Mouse (Mus musculus) stomach, embryonic 16.5 days (tissue): ENCODE results near the gene Tmem100. TPM values are rescaled to one million over a fixed set of nuclear protein-coding genes. Genes with fewer than 3 reads are reported as not detected.

Experiments used
- ATAC-seq: fragments of 200-750 bp; cut with Nextera tagmentation; 2 replicates; pipeline ENCODE4 v1.8.0; 2017; ENCODE audit warnings: moderate number of reproducible peaks, moderate TSS enrichment; ENCODE audit not compliant: insufficient read depth, low FRiP score
- H3K27ac ChIP-seq: fragments of 300-500 bp; sonication (generic); 2 replicates; pipeline ENCODE4 v1.5.1; 2014; ENCODE audit warnings: low read length
- H3K27me3 ChIP-seq: fragments of 300-500 bp; sonication (generic); 2 replicates; pipeline ENCODE4 v1.6.1; 2014; ENCODE audit warnings: low read length, control low read depth, mixed read lengths; ENCODE audit not compliant: control insufficient read depth, insufficient read depth
- H3K36me3 ChIP-seq: fragments of 300-500 bp; sonication (generic); 2 replicates; pipeline ENCODE4 v1.6.1; 2014; ENCODE audit warnings: low read length; ENCODE audit not compliant: control insufficient read depth, insufficient read depth
- H3K4me1 ChIP-seq: fragments of 300-500 bp; sonication (generic); 2 replicates; pipeline ENCODE4 v1.6.1; 2014; ENCODE audit warnings: low read length, control low read depth, mixed read lengths; ENCODE audit not compliant: control insufficient read depth, insufficient read depth
- H3K4me2 ChIP-seq: fragments of 300-500 bp; sonication (generic); 2 replicates; pipeline ENCODE4 v1.6.1; 2014; ENCODE audit warnings: low read depth, low read length, mixed read lengths
- H3K4me3 ChIP-seq: fragments of 300-500 bp; sonication (generic); replicated peaks from 2 replicates; pipeline ENCODE4 v1.5.1; 2014; ENCODE audit warnings: mild to moderate bottlenecking, low read length
- H3K9ac ChIP-seq: fragments of 300-500 bp; sonication (generic); 2 replicates; pipeline ENCODE4 v1.6.1; 2014; ENCODE audit warnings: low read length
- H3K9me3 ChIP-seq: fragments of 300-500 bp; sonication (generic); replicated peaks from 2 replicates; pipeline ENCODE4 v1.6.1; 2016; ENCODE audit warnings: low read length, control low read depth; ENCODE audit not compliant: control insufficient read depth
- WGBS: fragments of 180-500 bp; shearing (Covaris S2); extraction: QIAGEN DNeasy Blood & Tissue Kit; methylation state at CpG from one replicate; pipeline ENCODE4 v1.1.7; 2014; 5-methylcytosine and 5-hydroxymethylcytosine counted together
- polyA plus RNA-seq: library from polyadenylated mRNA; unstranded; fragments of >200 nt; fragmentation: Nextera tagmentation; extraction: Ambion mirVana; gene quantifications from 2 replicates; pipeline ENCODE4 v1.2.1, GENCODE M21; 2015

Tmem100 gene
- 32.0 and 34.1 TPM in 2 replicates for polyA plus RNA-seq

DNA sequence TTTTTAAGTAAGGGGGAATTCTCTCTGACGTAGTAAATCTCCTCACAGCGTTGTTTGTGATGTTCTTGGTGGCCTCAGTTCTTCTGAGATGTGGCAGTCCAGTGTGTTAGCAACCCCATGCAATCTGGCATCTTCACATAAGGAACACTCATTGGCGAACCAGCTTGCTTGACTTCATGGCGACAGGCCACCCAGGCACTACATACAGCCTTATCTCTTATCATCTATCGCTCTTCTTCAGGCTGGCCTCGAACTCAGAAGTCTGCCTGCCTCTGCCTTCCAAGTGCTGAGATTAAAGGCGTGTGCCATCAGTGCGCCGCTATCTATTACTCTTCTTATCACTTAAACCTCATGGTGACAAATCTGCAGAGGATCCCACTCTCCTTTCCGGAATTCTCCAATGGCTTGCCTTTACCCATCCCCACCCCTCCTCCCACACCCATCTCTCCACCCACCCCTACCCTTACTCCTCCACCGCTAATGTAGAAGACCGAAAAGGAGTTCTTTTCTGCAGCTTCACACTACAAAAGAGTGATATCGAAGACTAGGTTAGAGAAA, at the start of gene Tmem100:
Gene Tmem100 (plus strand): TSS at position 508 of the 558 bp plus-strand sequence.
- H3K27ac ChIP-seq: peak within 1 kb of the TSS; percentile 61; the same call in 1 of the 2 replicates
- H3K9ac ChIP-seq: peak within 1 kb of the TSS; percentile 73
- H3K4me1 ChIP-seq: peaks cover 25% of the 10 kb centered on the region
- no peaks in the 10 kb centered on the region for H3K36me3 ChIP-seq
- 46% methylated on average over 13 of the region's 13 CpGs for WGBS
- H3K9me3 ChIP-seq: no peaks in the 10 kb centered on the region
- peak within 1 kb of the TSS; percentile 54 for H3K4me2 ChIP-seq
- no peak for ATAC-seq
- no peaks in the 10 kb centered on the region for H3K27me3 ChIP-seq
- peak within 1 kb of the TSS; percentile 49 for H3K4me3 ChIP-seq

- Histone ChIP-seq H3K27ac (no peak overlapping the region), H3K4me2 (no peak overlapping the region), H3K4me3 (no peak overlapping the region), H3K27me3 (no peaks in the 10 kb centered on the region), H3K36me3 (no peaks in the 10 kb centered on the region), H3K9me3 (no peaks in the 10 kb centered on the region), H3K9ac (no peak overlapping the region), H3K4me1 (peaks cover 13% of the 10 kb centered on the region)
- ATAC-seq: no peak
- WGBS: 67% methylated on average over 2 of the region's 2 CpGs
These were observed 47.2 kb upstream of the Tmem100 start for GRCm38 (mm10) chr11:89982918-89983317.

- Histone ChIP-seq H3K4me3 (no peak overlapping the region), H3K4me1 (no peaks in the 10 kb centered on the region), H3K27ac (no peak overlapping the region), H3K27me3 (no peaks in the 10 kb centered on the region), H3K9me3 (no peaks in the 10 kb centered on the region), H3K9ac (no peak overlapping the region), H3K36me3 (no peaks in the 10 kb centered on the region), H3K4me2 (no peak overlapping the region)
- WGBS: 92% methylated on average over 5 of the region's 5 CpGs
- no peak for ATAC-seq
These were observed 45.7 kb upstream of the Tmem100 start for GRCm38 (mm10) chr11:89984436-89984835.

DNA sequence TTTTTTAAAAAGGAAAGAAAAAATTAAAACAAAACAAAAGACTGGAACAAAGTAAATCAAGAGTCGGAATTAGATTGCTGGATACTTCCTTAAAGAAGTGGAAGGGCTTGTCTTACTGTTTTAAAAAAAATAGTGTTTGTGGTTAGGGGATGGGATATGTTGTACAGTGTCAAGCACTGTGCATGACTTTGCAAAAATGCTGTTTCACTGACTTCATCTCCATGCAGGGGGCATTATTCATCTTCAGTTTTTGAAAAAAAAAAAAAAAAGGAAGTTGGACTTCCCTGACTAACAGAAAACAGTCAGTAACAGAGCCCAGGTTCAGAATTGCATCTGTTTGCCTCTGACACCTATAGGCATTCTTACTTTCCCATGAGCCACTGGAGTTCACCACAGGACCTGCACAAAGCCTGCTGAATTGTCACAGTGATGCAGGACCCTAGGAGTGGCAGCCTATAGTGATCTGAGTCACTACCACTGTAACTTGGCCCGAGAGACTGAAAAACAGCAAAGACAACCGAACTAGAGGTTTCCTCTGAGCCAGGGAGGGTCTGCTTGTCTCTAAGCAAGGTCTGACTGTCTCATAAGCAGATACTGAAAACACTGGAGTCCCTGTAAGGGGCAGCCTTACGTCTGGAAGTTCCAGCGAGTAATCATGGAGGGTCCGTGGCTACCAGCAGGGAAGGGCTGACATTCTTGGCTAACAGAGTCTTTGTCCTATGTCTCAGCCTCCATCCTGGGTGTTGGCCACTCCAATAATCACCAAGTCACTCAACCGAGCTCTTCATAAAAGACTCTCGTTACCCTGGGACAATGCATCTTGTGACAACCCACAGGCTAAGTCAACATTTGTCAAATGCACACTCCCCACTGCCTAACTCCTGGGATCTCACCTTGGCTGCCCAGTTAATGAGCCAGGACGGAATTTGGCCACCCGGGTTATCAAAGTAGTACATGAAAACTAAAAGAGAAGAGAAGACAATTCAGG, 44.7 kb upstream of the Tmem100 start:
- no peaks in the 10 kb centered on the region for H3K9me3 ChIP-seq
- no peaks in the 10 kb centered on the region for H3K4me1 ChIP-seq
- H3K27ac ChIP-seq: no peak overlapping the region
- H3K9ac ChIP-seq: no peak overlapping the region
- no peak overlapping the region for H3K4me2 ChIP-seq
- 57% methylated on average over 10 of the region's 10 CpGs for WGBS
- H3K27me3 ChIP-seq: no peaks in the 10 kb centered on the region
- H3K36me3 ChIP-seq: no peaks in the 10 kb centered on the region
- ATAC-seq: no peak
- H3K4me3 ChIP-seq: no peak overlapping the region

- 84% methylated on average over 8 of the region's 8 CpGs for WGBS
- Histone ChIP-seq H3K9me3 (no peaks in the 10 kb centered on the region), H3K4me3 (no peak overlapping the region), H3K4me2 (no peak overlapping the region), H3K9ac (no peak overlapping the region), H3K27ac (no peak overlapping the region), H3K4me1 (no peaks in the 10 kb centered on the region), H3K27me3 (no peaks in the 10 kb centered on the region), H3K36me3 (no peaks in the 10 kb centered on the region)
- ATAC-seq: no peak
These were observed 43.6 kb upstream of the Tmem100 start for GRCm38 (mm10) chr11:89986516-89986915.

- Histone ChIP-seq H3K9me3 (no peaks in the 10 kb centered on the region), H3K9ac (no peak overlapping the region), H3K4me3 (no peak overlapping the region), H3K36me3 (no peaks in the 10 kb centered on the region), H3K4me1 (peaks cover 3% of the 10 kb centered on the region; the same call in 1 of the 2 replicates), H3K4me2 (no peak overlapping the region), H3K27me3 (no peaks in the 10 kb centered on the region), H3K27ac (no peak overlapping the region)
- 24% methylated on average over 8 of the region's 8 CpGs for WGBS
- 0 out of 2 replicates have a peak, but pooled peaks have one; percentile 48 for ATAC-seq
These were observed 41.1 kb upstream of the Tmem100 start for GRCm38 (mm10) chr11:89988936-89989589.

DNA sequence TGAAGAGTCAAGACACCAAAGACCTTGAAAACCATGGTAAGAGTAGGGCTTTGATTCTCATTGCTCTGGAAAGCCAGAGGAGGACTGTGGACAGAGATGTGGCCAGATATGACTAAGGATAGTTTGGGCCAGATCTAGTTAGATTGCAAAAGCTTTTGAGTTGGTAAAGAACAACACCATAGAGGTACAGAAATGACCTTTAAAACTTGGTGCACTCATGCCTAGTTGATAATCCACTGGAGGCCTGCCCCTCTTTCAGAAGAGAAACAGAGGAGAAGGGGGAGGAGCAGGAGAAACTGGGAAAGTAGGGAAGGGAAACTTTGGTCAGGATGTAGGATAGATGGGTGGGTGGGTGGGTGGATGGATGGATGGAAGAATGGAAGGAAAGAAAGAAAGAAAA, 38.5 kb upstream of the Tmem100 start:
- no peaks in the 10 kb centered on the region for H3K27me3 ChIP-seq
- no peak for ATAC-seq

DNA sequence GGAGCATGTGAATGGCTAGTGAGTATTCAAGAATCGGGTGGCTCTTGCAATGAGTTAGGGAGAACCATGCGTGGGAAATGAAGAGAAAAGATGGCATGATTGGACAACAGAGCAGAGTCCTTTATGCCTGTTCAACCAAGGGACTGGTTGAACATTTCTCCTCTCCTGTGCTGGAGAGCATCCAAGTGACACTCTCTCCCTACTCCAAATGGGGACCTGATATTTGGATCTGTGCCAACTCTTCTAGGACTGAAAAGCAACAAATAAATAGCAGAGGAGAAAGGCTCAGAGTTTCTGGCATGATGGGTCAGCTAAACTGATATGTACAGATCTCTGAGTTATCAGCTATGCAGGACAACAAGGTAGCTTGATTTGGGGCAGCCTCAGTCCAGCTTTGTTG, 35.4 kb upstream of the Tmem100 start:
- Histone ChIP-seq H3K27ac (peak overlapping the region; percentile 49; the same call in 1 of the 2 replicates), H3K36me3 (no peaks in the 10 kb centered on the region), H3K9ac (no peak overlapping the region), H3K9me3 (no peaks in the 10 kb centered on the region), H3K4me1 (peaks cover 8% of the 10 kb centered on the region; the same call in 1 of the 2 replicates), H3K27me3 (no peaks in the 10 kb centered on the region), H3K4me3 (no peak overlapping the region), H3K4me2 (no peak overlapping the region)
- WGBS: 84% methylated on average over 2 of the region's 2 CpGs
- no peak for ATAC-seq

More for the DNA sequence above, 38.5 kb upstream of the Tmem100 start:
- Histone ChIP-seq H3K4me2 (no peak overlapping the region), H3K4me3 (no peak overlapping the region), H3K27ac (no peak overlapping the region), H3K9ac (no peak overlapping the region), H3K4me1 (peaks cover 8% of the 10 kb centered on the region; the same call in 1 of the 2 replicates), H3K36me3 (no peaks in the 10 kb centered on the region), H3K9me3 (no peaks in the 10 kb centered on the region)
